Mouse (Mus musculus) testis, adult 2 months (tissue): ENCODE data around the gene Pik3ap1.

Source experiments
- CTCF ChIP-seq: fragments of 200-500 bp; IDR thresholded peaks from 2 replicates; pipeline ENCODE4 v1.5.1; 2012; ENCODE audit warnings: low read depth, mild to moderate bottlenecking, inconsistent platforms, low read length, moderate library complexity; ENCODE audit not compliant: control insufficient read depth, insufficient read depth, insufficient replicate concordance
- POLR2A ChIP-seq: fragments of 200-500 bp; IDR thresholded peaks from 2 replicates; pipeline ENCODE4 v1.6.1; 2012; ENCODE audit warnings: low read depth, mild to moderate bottlenecking, inconsistent platforms, low read length, moderate library complexity; ENCODE audit not compliant: control insufficient read depth

DNA sequence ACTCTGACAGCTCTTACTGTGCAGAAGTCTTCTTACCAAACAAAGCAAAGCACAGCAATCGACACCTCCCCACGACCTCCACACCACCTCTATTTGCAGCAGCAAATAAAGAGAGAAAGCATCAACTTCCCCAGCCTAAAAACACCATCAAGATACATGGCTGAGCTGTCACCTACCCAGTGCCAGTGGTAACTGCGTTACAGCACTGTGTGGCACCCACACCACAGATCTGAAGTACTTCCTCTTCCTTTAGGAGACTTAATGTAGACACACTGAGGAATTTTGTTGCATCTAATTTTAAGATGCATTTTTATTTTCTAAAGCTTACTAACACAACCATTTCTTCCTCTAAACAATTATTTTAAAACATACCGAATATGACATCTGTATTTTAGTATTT, 138.6 kb downstream of the Pik3ap1 start:
- TF ChIP-seq POLR2A (no peak), CTCF (no peak)
